Mouse (Mus musculus): ENCODE measurements around the gene Ablim1.

- no peak for TF ChIP-seq POLR2A (IDR thresholded peaks at IDR 0.05; ENCODE audit: insufficient read depth, low read depth, low read length)
- no peak for TF ChIP-seq CTCF (IDR thresholded peaks at IDR 0.05)
- TF ChIP-seq EP300 (IDR thresholded peaks at IDR 0.05; ENCODE audit: insufficient read depth, low read depth, low read length), result no peak
Observed at GRCm38 (mm10) chr19:57157731-57158343, 156.9 kb downstream of the Ablim1 start.

Data from heart, adult 2 months (tissue).